In genomic region chr15:80694125-80694910, GRCm38 (mm10) we compare ENCODE assay signal across 8 mouse cellular contexts. TPM values are rescaled to one million over a fixed set of nuclear protein-coding genes. Genes with fewer than 3 reads are reported as not detected.
DNase-seq lines count a peak whose midpoint lies in the region; ATAC-seq and TF ChIP-seq lines count a peak whose summit lies in the region.

No protein-coding gene starts in this region.

- TF ChIP-seq POLR2A in ES-Bruce4 (IDR thresholded peaks at IDR 0.05; ENCODE audit: insufficient read depth, low read length), result no peak
- TF ChIP-seq POLR2A in olfactory bulb, adult 2 months (IDR thresholded peaks at IDR 0.05; ENCODE audit: insufficient read depth, low read depth, low read length), result no peak

- H3K4me2 ChIP-seq in lung, embryonic 15.5 days, result peak overlapping the region; percentile 36

- peak; percentile 61 for TF ChIP-seq CTCF in ES-Bruce4 (IDR thresholded peaks at IDR 0.05; ENCODE audit: low read depth, low read length)
- peak; percentile 91 for TF ChIP-seq CTCF in layer of hippocampus, adult 2 months (conservative IDR thresholded peaks at IDR 0.05)
- peak; percentile 93 for TF ChIP-seq CTCF in olfactory bulb, adult 2 months (IDR thresholded peaks at IDR 0.05; ENCODE audit: insufficient read depth, low read depth, low read length)

- no peak overlapping the region for H3K9ac ChIP-seq in ES-Bruce4 (ENCODE audit: low read depth, poor library complexity, severe bottlenecking)
- H3K9ac ChIP-seq in lung, embryonic 15.5 days, result no peak overlapping the region

- H3K9me3 ChIP-seq in ES-Bruce4 (replicated peaks; ENCODE audit: control insufficient read depth, insufficient read depth, low read length, poor library complexity, severe bottlenecking), result no peaks in the 10 kb centered on the region
- H3K9me3 ChIP-seq in lung, embryonic 15.5 days, result no peaks in the 10 kb centered on the region

- peak; percentile 47 for ATAC-seq in granulocyte monocyte progenitor cell, adult 5-6 weeks (replicated peaks; ENCODE audit: poor library complexity, severe bottlenecking)
- ATAC-seq in lung, embryonic 15.5 days (ENCODE audit: borderline replicate concordance, extremely low read depth, low FRiP score, low TSS enrichment), result no peak
- ATAC-seq in inflammation-experienced regulatory T-cells, adult 6 months, result no peak

- no peak for TF ChIP-seq EP300 in ES-Bruce4 (IDR thresholded peaks at IDR 0.05; ENCODE audit: insufficient read depth, low read depth, low read length)

- peak; percentile 91 for DNase-seq in A20 (ENCODE audit: low read depth, low spot score)
- peak; percentile 89 to 91 for DNase-seq in cerebellum, postnatal 10 days
- peak; percentile 74 to 86 for DNase-seq in layer of hippocampus, adult 2 months (ENCODE audit: low spot score in 2 of 2)

- H3K4me3 ChIP-seq in ES-Bruce4 (ENCODE audit: low read depth, low read length), result no peak overlapping the region
- H3K4me3 ChIP-seq in layer of hippocampus, adult 2 months, result peak overlapping the region; percentile 40
- H3K4me3 ChIP-seq in lung, embryonic 15.5 days, result no peak overlapping the region
- H3K4me3 ChIP-seq in olfactory bulb, adult 2 months (ENCODE audit: insufficient read depth, low read depth, low read length), result no peak overlapping the region

- H3K27ac ChIP-seq in ES-Bruce4 (ENCODE audit: insufficient read depth, low read length), result no peak overlapping the region
- H3K27ac ChIP-seq in layer of hippocampus, adult 2 months, result peak overlapping the region; percentile 18; the same call in 1 of the 2 replicates
- H3K27ac ChIP-seq in lung, embryonic 15.5 days, result no peak overlapping the region
- peak overlapping the region; percentile 55 for H3K27ac ChIP-seq in olfactory bulb, adult 2 months (ENCODE audit: insufficient read depth, low read depth, low read length)

- no peaks in the 10 kb centered on the region for H3K36me3 ChIP-seq in ES-Bruce4 (ENCODE audit: control insufficient read depth, insufficient read depth, low read length, poor library complexity, severe bottlenecking)
- no peaks in the 10 kb centered on the region for H3K36me3 ChIP-seq in lung, embryonic 15.5 days

- no peaks in the 10 kb centered on the region for H3K27me3 ChIP-seq in ES-Bruce4 (ENCODE audit: control insufficient read depth, insufficient read depth, low read length, poor library complexity, severe bottlenecking)
- no peaks in the 10 kb centered on the region; the same call in 1 of the 2 replicates for H3K27me3 ChIP-seq in lung, embryonic 15.5 days

- H3K4me1 ChIP-seq in ES-Bruce4 (ENCODE audit: control insufficient read depth, insufficient read depth, low read length), result no peaks in the 10 kb centered on the region
- H3K4me1 ChIP-seq in lung, embryonic 15.5 days, result peaks cover 5% of the 10 kb centered on the region
- H3K4me1 ChIP-seq in olfactory bulb, adult 2 months (ENCODE audit: control insufficient read depth, insufficient read depth, low read length), result peaks cover 17% of the 10 kb centered on the region

- 26% methylated on average over 11 of the region's 11 CpGs for WGBS in lung, embryonic 15.5 days
- 15% methylated on average over 11 of the region's 11 CpGs for WGBS in olfactory bulb, adult 2 months

RNA-seq across cellular contexts. Expression of gene Tnrc6b, which starts 16.8 kb away (rescaled TPM):
- 34.8 and 40.0 TPM in 2 replicates for polyA plus RNA-seq in ES-Bruce4 (2011; ENCODE audit: insufficient read depth, insufficient read length, low read depth, missing spikeins)
- total RNA-seq in granulocyte monocyte progenitor cell, adult 5-6 weeks (2014; fragmentation: Nextera tagmentation), result 48.8 and 59.3 TPM in 2 replicates
- total RNA-seq in granulocyte monocyte progenitor cell, adult 5-6 weeks (2017), result 20.0 and 26.6 TPM in 2 replicates
- 100 to 1,000 TPM; 127 to 133 TPM for total RNA-seq in layer of hippocampus, adult 2 months (2021)
- 24.6 and 27.2 TPM in 2 replicates for polyA plus RNA-seq in lung, embryonic 15.5 days (2015; fragmentation: Nextera tagmentation; extraction: Ambion mirVana)
- 47.5 and 1,135 TPM in 2 replicates for polyA plus RNA-seq in olfactory bulb, adult 2 months (2012; ENCODE audit: insufficient read depth, insufficient read length, low replicate concordance, missing spikeins)
- polyA plus RNA-seq in inflammation-experienced regulatory T-cells, adult 6 months (2017; shearing (Covaris generic)), result 10 to 100 TPM; 37.5 to 60.3 (median 51.2) TPM

RNA-seq across cellular contexts. Expression of gene Fam83f, which starts 22.7 kb away (rescaled TPM):
- polyA plus RNA-seq in ES-Bruce4 (2011; ENCODE audit: insufficient read depth, insufficient read length, low read depth, missing spikeins), result 2.4 and 2.7 TPM in 2 replicates
- 0.30 and 1.0 TPM in 2 replicates for total RNA-seq in granulocyte monocyte progenitor cell, adult 5-6 weeks (2014; fragmentation: Nextera tagmentation)
- total RNA-seq in granulocyte monocyte progenitor cell, adult 5-6 weeks (2017), result not detected in 2 replicates
- under 1 TPM in 1 of 2 experiments, not detected in 1; 0.15 TPM for total RNA-seq in layer of hippocampus, adult 2 months (2021)
- 1.1 and 1.5 TPM in 2 replicates for polyA plus RNA-seq in lung, embryonic 15.5 days (2015; fragmentation: Nextera tagmentation; extraction: Ambion mirVana)
- polyA plus RNA-seq in olfactory bulb, adult 2 months (2012; ENCODE audit: insufficient read depth, insufficient read length, low replicate concordance, missing spikeins), result not detected in 2 replicates
- not detected for polyA plus RNA-seq in inflammation-experienced regulatory T-cells, adult 6 months (2017; shearing (Covaris generic))

Comparison
In these comparisons a context has a peak if more than half of its experiments do, and no peak if none do; other contexts are left out.
1. H3K27ac ChIP-seq: peak in layer of hippocampus, adult 2 months (single experiment) and olfactory bulb, adult 2 months (single experiment); none in ES-Bruce4 (single experiment) and lung, embryonic 15.5 days (single experiment).
2. Peak in every context shown above with its lines, with median percentiles within 50 percentile points of each other: DNase-seq and CTCF ChIP-seq.